Mouse (Mus musculus) lung, postnatal 0 days (tissue): ENCODE measurements around the gene Tfcp2. TPM values are rescaled to one million over a fixed set of nuclear protein-coding genes. Genes with fewer than 3 reads are reported as not detected.
A peak's percentile ranks its signal among the peaks of the same experiment; 100 is the strongest.

ENCODE experiments used
- ATAC-seq: fragments of 200-750 bp; cut with Nextera tagmentation; 2 replicates; pipeline ENCODE4 v1.8.0; 2017; ENCODE audit warnings: moderate library complexity
- DNase-seq: peaks from one replicate; pipeline ENCODE4 v3.0.0-alpha.2; 2016; ENCODE audit warnings: low spot score
- H3K27ac ChIP-seq: fragments of 300-500 bp; sonication (generic); 2 replicates; pipeline ENCODE4 v1.5.1; 2014; ENCODE audit warnings: antibody characterized with exemption, mild to moderate bottlenecking, low read length, mixed read lengths
- H3K27me3 ChIP-seq: fragments of 300-500 bp; sonication (generic); replicated peaks from 2 replicates; pipeline ENCODE4 v1.6.1; 2014; ENCODE audit warnings: low read length, mixed read lengths; ENCODE audit not compliant: insufficient read depth
- H3K36me3 ChIP-seq: fragments of 300-500 bp; sonication (generic); 2 replicates; pipeline ENCODE4 v1.6.1; 2014; ENCODE audit warnings: low read length, mixed read lengths; ENCODE audit not compliant: insufficient read depth
- H3K4me1 ChIP-seq: fragments of 300-500 bp; sonication (generic); 2 replicates; pipeline ENCODE4 v1.6.1; 2014; ENCODE audit warnings: antibody characterized with exemption, low read depth, low read length, mixed read lengths; ENCODE audit not compliant: insufficient read depth
- H3K4me2 ChIP-seq: fragments of 300-500 bp; sonication (generic); replicated peaks from 2 replicates; pipeline ENCODE4 v1.6.1; 2014; ENCODE audit warnings: low read depth, mild to moderate bottlenecking, low read length, moderate library complexity, mixed read lengths
- H3K4me3 ChIP-seq: fragments of 300-500 bp; sonication (generic); 2 replicates; pipeline ENCODE4 v1.5.1; 2014; ENCODE audit warnings: low read depth, low read length
- H3K9ac ChIP-seq: fragments of 300-500 bp; sonication (generic); replicated peaks from 2 replicates; pipeline ENCODE4 v1.6.1; 2014; ENCODE audit warnings: low read depth, mild to moderate bottlenecking
- H3K9me3 ChIP-seq: fragments of 300-500 bp; sonication (generic); 2 replicates; pipeline ENCODE4 v1.6.1; 2016; ENCODE audit warnings: low read length, mixed read lengths
- CTCF ChIP-seq: IDR thresholded peaks from 2 replicates; pipeline ENCODE4 v1.5.1; 2016; ENCODE audit warnings: antibody characterized with exemption, mild to moderate bottlenecking
- EP300 ChIP-seq: IDR thresholded peaks from 2 replicates; pipeline ENCODE4 v1.6.1; 2016; ENCODE audit warnings: antibody characterized with exemption, mild to moderate bottlenecking, control low read depth
- WGBS: fragments of 180-500 bp; shearing (Covaris S2); extraction: QIAGEN DNeasy Blood & Tissue Kit; methylation state at CpG from one replicate; pipeline ENCODE4 v1.1.7; 2014; 5-methylcytosine and 5-hydroxymethylcytosine counted together
- polyA plus RNA-seq: library from polyadenylated mRNA; unstranded; fragments of >200 nt; fragmentation: Nextera tagmentation; extraction: Ambion mirVana; gene quantifications from 2 replicates; pipeline ENCODE4 v1.2.1, GENCODE M21; 2015

Gene Tfcp2
- polyA plus RNA-seq, 1 experiment from 2014 or later, result 13.9 TPM

GRCm38 (mm10) chr15:100478925-100479324, 72.9 kb downstream of the Tfcp2 start:
- Histone ChIP-seq H3K4me2 (no peak overlapping the region), H3K9me3 (no peaks in the 10 kb centered on the region), H3K4me1 (no peaks in the 10 kb centered on the region), H3K9ac (no peak overlapping the region), H3K36me3 (peaks cover 47% of the 10 kb centered on the region), H3K27me3 (no peaks in the 10 kb centered on the region), H3K4me3 (no peak overlapping the region), H3K27ac (no peak overlapping the region)
- WGBS, result 73% methylated on average over 4 of the region's 4 CpGs
- TF ChIP-seq CTCF (no peak), EP300 (no peak)
- no peak for DNase-seq
- no peak for ATAC-seq

GRCm38 (mm10) chr15:100478351-100478750, 73.5 kb downstream of the Tfcp2 start:
- H3K9me3 ChIP-seq, result no peaks in the 10 kb centered on the region
- peaks cover 47% of the 10 kb centered on the region for H3K36me3 ChIP-seq
- no peak overlapping the region for H3K4me3 ChIP-seq
- no peaks in the 10 kb centered on the region for H3K27me3 ChIP-seq
- no peak overlapping the region for H3K4me2 ChIP-seq
- WGBS, result 71% methylated on average over 10 of the region's 10 CpGs
- no peak overlapping the region for H3K27ac ChIP-seq
- no peaks in the 10 kb centered on the region for H3K4me1 ChIP-seq
- H3K9ac ChIP-seq, result no peak overlapping the region
- ATAC-seq (no peak), DNase-seq (no peak)
- TF ChIP-seq CTCF (no peak), EP300 (no peak)

- Histone ChIP-seq H3K27ac (no peak overlapping the region), H3K27me3 (no peaks in the 10 kb centered on the region), H3K4me3 (no peak overlapping the region), H3K4me2 (no peak overlapping the region), H3K9me3 (no peaks in the 10 kb centered on the region), H3K4me1 (peaks cover 8% of the 10 kb centered on the region; the same call in 1 of the 2 replicates), H3K36me3 (peaks cover 24% of the 10 kb centered on the region), H3K9ac (no peak overlapping the region)
- WGBS, result 72% methylated on average over 7 of the region's 7 CpGs
- DNase-seq, result no peak
- ATAC-seq, result no peak
- TF ChIP-seq CTCF (no peak), EP300 (no peak)
These were observed 77.8 kb downstream of the Tfcp2 start for GRCm38 (mm10) chr15:100473926-100474503.

GRCm38 (mm10) chr15:100470037-100470436, 81.8 kb downstream of the Tfcp2 start:
- Histone ChIP-seq H3K4me3 (no peak overlapping the region; the same call in 1 of the 2 replicates), H3K9me3 (no peaks in the 10 kb centered on the region), H3K4me1 (peaks cover 8% of the 10 kb centered on the region; the same call in 1 of the 2 replicates), H3K27me3 (no peaks in the 10 kb centered on the region), H3K4me2 (peak overlapping the region; percentile 90; the same call in 1 of the 2 replicates), H3K9ac (0 out of 2 replicates have a peak overlapping the region, but pooled peaks have one; percentile 58), H3K36me3 (peaks cover 2% of the 10 kb centered on the region; the same call in 1 of the 2 replicates), H3K27ac (no peak overlapping the region)
- ATAC-seq, result no peak
- 53% methylated on average over 10 of the region's 10 CpGs for WGBS
- no peak for DNase-seq
- TF ChIP-seq EP300 (no peak), CTCF (no peak)

GRCm38 (mm10) chr15:100469189-100469545, 82.6 kb downstream of the Tfcp2 start:
- Histone ChIP-seq H3K9ac (peak overlapping the region; percentile 58), H3K27me3 (no peaks in the 10 kb centered on the region), H3K4me1 (peaks cover 8% of the 10 kb centered on the region; the same call in 1 of the 2 replicates), H3K9me3 (no peaks in the 10 kb centered on the region), H3K4me3 (peak overlapping the region; percentile 81), H3K36me3 (no peaks in the 10 kb centered on the region), H3K27ac (no peak overlapping the region), H3K4me2 (peak overlapping the region; percentile 90)
- WGBS, result under 1% methylated on average over 19 of the region's 19 CpGs
- TF ChIP-seq CTCF (no peak), EP300 (no peak)
- peak; percentile 28 for DNase-seq
- peak; percentile 8; the same call in 1 of the 2 replicates for ATAC-seq

- peak; percentile 99 for ATAC-seq
- no peak for TF ChIP-seq EP300
- peak; percentile 82 for TF ChIP-seq CTCF
These were observed 83.3 kb downstream of the Tfcp2 start, which contains the start of gene Letmd1 for GRCm38 (mm10) chr15:100468295-100469188. TSS of gene Letmd1 (plus strand) at chr15:100469023.

More at GRCm38 (mm10) chr15:100468295-100469188, 83.3 kb downstream of the Tfcp2 start, which contains the start of gene Letmd1:
- peak within 1 kb of the TSS; percentile 58 for H3K9ac ChIP-seq
- H3K4me3 ChIP-seq, result peak within 1 kb of the TSS; percentile 81
- peaks cover 8% of the 10 kb centered on the region; the same call in 1 of the 2 replicates for H3K4me1 ChIP-seq
- WGBS, result 3% methylated on average over 79 of the region's 84 CpGs
- peak within 1 kb of the TSS; percentile 79 for H3K27ac ChIP-seq
- no peaks in the 10 kb centered on the region for H3K36me3 ChIP-seq
- peak; percentile 93 for DNase-seq
- H3K4me2 ChIP-seq, result peak within 1 kb of the TSS; percentile 90
- H3K9me3 ChIP-seq, result no peaks in the 10 kb centered on the region
- H3K27me3 ChIP-seq, result no peaks in the 10 kb centered on the region
